In the genomic region with DNA sequence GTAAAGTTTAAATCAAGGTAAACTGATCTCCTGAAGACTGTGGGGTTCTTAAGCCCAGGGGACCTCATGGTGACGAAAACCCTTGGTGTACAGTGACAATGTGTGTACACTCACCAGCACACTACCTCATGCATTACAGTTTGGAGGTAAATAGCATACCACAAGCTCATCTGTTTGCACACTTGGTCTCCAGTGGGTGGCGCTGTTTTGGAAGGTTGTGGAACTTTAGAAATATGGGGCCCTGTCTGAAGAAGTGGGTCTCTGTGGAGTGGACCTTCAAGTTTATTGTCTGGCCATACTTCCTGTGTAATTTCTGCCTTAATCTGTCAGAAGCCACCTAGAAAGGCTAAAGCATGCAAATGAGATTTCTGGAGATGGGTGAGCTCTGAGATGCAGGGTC, we compare ENCODE assay signal across 11 mouse cellular contexts. TPM values are rescaled to one million over a fixed set of nuclear protein-coding genes. Genes with fewer than 3 reads are reported as not detected.
DNase-seq lines count a peak whose midpoint lies in the region; ATAC-seq and TF ChIP-seq lines count a peak whose summit lies in the region.
"Had no signal": no experiment of that assay in that cellular context is flagged by ENCODE, and none has a peak within 500 bp of the region (broad histone marks: within the 10 kb centered on the region; RNA-seq: fewer than 3 reads in every experiment).

No protein-coding gene starts in this region.

- H3K9ac ChIP-seq in forebrain, postnatal 0 days = no peak overlapping the region
- H3K9ac ChIP-seq in midbrain, embryonic 11.5 days (ENCODE audit: low read length) = no peak overlapping the region

- no peak overlapping the region for H3K4me3 ChIP-seq in forebrain, postnatal 0 days (ENCODE audit: low read depth, low read length)
- H3K4me3 ChIP-seq in forebrain, embryonic 10.5 days = no peak overlapping the region
- H3K4me3 ChIP-seq in midbrain, embryonic 10.5 days = no peak overlapping the region
- no peak overlapping the region for H3K4me3 ChIP-seq in midbrain, embryonic 11.5 days (ENCODE audit: low read depth, low read length)

- H3K9me3 ChIP-seq in forebrain, postnatal 0 days (ENCODE audit: low read length) = no peaks in the 10 kb centered on the region
- H3K9me3 ChIP-seq in forebrain, embryonic 10.5 days = no peaks in the 10 kb centered on the region
- H3K9me3 ChIP-seq in midbrain, embryonic 10.5 days (replicated peaks) = peaks cover 2% of the 10 kb centered on the region; the same call in 1 of the 2 replicates
- H3K9me3 ChIP-seq in midbrain, embryonic 11.5 days (ENCODE audit: control insufficient read depth, low read length) = no peaks in the 10 kb centered on the region

- H3K4me2 ChIP-seq in forebrain, postnatal 0 days (ENCODE audit: low read depth) = no peak overlapping the region
- H3K4me2 ChIP-seq in midbrain, embryonic 11.5 days = no peak overlapping the region

- ATAC-seq in forebrain, postnatal 0 days = no peak
- no peak for ATAC-seq in midbrain, embryonic 11.5 days (ENCODE audit: low FRiP score)
- ATAC-seq: forebrain, embryonic 14.5 days had no signal

- peak; percentile 44 for TF ChIP-seq CTCF in forebrain, postnatal 0 days (IDR thresholded peaks at IDR 0.05; ENCODE audit: low read depth)

- 54% methylated on average over 2 of the region's 2 CpGs for WGBS in forebrain, postnatal 0 days
- WGBS in forebrain, embryonic 10.5 days = 47% methylated on average over 2 of the region's 2 CpGs
- 41% methylated on average over 2 of the region's 2 CpGs for WGBS in midbrain, embryonic 10.5 days
- WGBS in midbrain, embryonic 11.5 days = 47% methylated on average over 2 of the region's 2 CpGs

- no peaks in the 10 kb centered on the region for H3K27me3 ChIP-seq in forebrain, postnatal 0 days (ENCODE audit: insufficient read depth, low read length)
- no peaks in the 10 kb centered on the region for H3K27me3 ChIP-seq in forebrain, embryonic 10.5 days (ENCODE audit: poor library complexity, severe bottlenecking)
- no peaks in the 10 kb centered on the region for H3K27me3 ChIP-seq in midbrain, embryonic 10.5 days (ENCODE audit: low read depth, poor library complexity, severe bottlenecking)
- no peaks in the 10 kb centered on the region for H3K27me3 ChIP-seq in midbrain, embryonic 11.5 days (ENCODE audit: control insufficient read depth, insufficient read depth, low read length)

- H3K4me1 ChIP-seq in forebrain, postnatal 0 days (ENCODE audit: insufficient read depth) = 0 out of 2 replicates have a peak, but pooled peaks cover 12% of the 10 kb centered on the region
- H3K4me1 ChIP-seq in forebrain, embryonic 10.5 days = peaks cover 13% of the 10 kb centered on the region
- peaks cover 12% of the 10 kb centered on the region for H3K4me1 ChIP-seq in midbrain, embryonic 10.5 days
- no peaks in the 10 kb centered on the region for H3K4me1 ChIP-seq in midbrain, embryonic 11.5 days (ENCODE audit: control insufficient read depth, insufficient read depth, low read length)

- H3K36me3 ChIP-seq in forebrain, postnatal 0 days (ENCODE audit: insufficient read depth) = no peaks in the 10 kb centered on the region
- H3K36me3 ChIP-seq in forebrain, embryonic 10.5 days (replicated peaks) = peaks cover 5% of the 10 kb centered on the region
- 0 out of 2 replicates have a peak, but pooled peaks cover 4% of the 10 kb centered on the region for H3K36me3 ChIP-seq in midbrain, embryonic 10.5 days
- no peaks in the 10 kb centered on the region for H3K36me3 ChIP-seq in midbrain, embryonic 11.5 days (ENCODE audit: control insufficient read depth, insufficient read depth, low read length)

- no peak overlapping the region for H3K27ac ChIP-seq in forebrain, postnatal 0 days (ENCODE audit: low read depth, low read length)
- H3K27ac ChIP-seq in forebrain, embryonic 10.5 days = no peak overlapping the region
- H3K27ac ChIP-seq in midbrain, embryonic 10.5 days (replicated peaks) = no peak overlapping the region
- no peak overlapping the region for H3K27ac ChIP-seq in midbrain, embryonic 11.5 days (ENCODE audit: low read depth, low read length)
- H3K27ac ChIP-seq: macrophage had no signal

- DNase-seq in forebrain, postnatal 0 days = no peak
- no peak for DNase-seq in forebrain, embryonic 10.5 days (ENCODE audit: extremely low spot score, low spot score)
- peak; percentile 15 for DNase-seq in midbrain, embryonic 10.5 days (ENCODE audit: low spot score)
- DNase-seq in midbrain, embryonic 11.5 days (ENCODE audit: low spot score, missing footprints) = no peak
- peak; percentile 57 for DNase-seq in ZHBTc4 (ENCODE audit: low read depth, low spot score)
- DNase-seq in naive thymus-derived CD4-positive, alpha-beta T cell, adult 2 months (ENCODE audit: low read depth) = peak; percentile 47
- no peak for DNase-seq in layer of hippocampus, adult 8-10 months (ENCODE audit: low spot score in 2 of 2)
- no peak for DNase-seq in left cerebral cortex, adult 9 months (ENCODE audit: low spot score in 2 of 2)
- DNase-seq: heart, postnatal 14 days had no signal

RNA-seq across cellular contexts. Expression of gene Rwdd3, which starts 9.8 kb away (rescaled TPM):
- 15.8 and 16.4 TPM in 2 replicates for total RNA-seq in forebrain, postnatal 0 days (2014; rRNA removed)
- polyA plus RNA-seq in forebrain, postnatal 0 days (2015; fragmentation: Nextera tagmentation; extraction: Ambion mirVana) = 19.6 and 19.9 TPM in 2 replicates
- 4.9 and 5.7 TPM in 2 replicates for polyA plus RNA-seq in forebrain, embryonic 10.5 days (2016; fragmentation: Nextera tagmentation; extraction: Ambion mirVana)
- polyA plus RNA-seq in midbrain, embryonic 10.5 days (2016; fragmentation: Nextera tagmentation; extraction: Ambion mirVana) = 3.9 and 5.3 TPM in 2 replicates
- polyA plus RNA-seq in midbrain, embryonic 11.5 days (2014; fragmentation: Nextera tagmentation; extraction: Ambion mirVana) = 3.9 and 4.2 TPM in 2 replicates
- total RNA-seq in layer of hippocampus, adult 8-10 months (2022) = 10 to 100 TPM; 23.2 to 29.2 (median 23.9) TPM

Comparison
In these comparisons a context has a peak if more than half of its experiments do, and no peak if none do; other contexts are left out.
1. DNase-seq: peak in midbrain, embryonic 10.5 days (single experiment), ZHBTc4 (single experiment) and naive thymus-derived CD4-positive, alpha-beta T cell, adult 2 months (single experiment); none in forebrain, postnatal 0 days (single experiment), forebrain, embryonic 10.5 days (single experiment), midbrain, embryonic 11.5 days (single experiment), layer of hippocampus, adult 8-10 months (0 of 2) and left cerebral cortex, adult 9 months (0 of 2).